Mouse (Mus musculus): Measurements from ENCODE around the gene Gpam. TPM values are rescaled to one million over a fixed set of nuclear protein-coding genes. Genes with fewer than 3 reads are reported as not detected.

The Gpam gene
- polyA plus RNA-seq, 1 experiment from 2014 or later, result 8.8 TPM

DNA sequence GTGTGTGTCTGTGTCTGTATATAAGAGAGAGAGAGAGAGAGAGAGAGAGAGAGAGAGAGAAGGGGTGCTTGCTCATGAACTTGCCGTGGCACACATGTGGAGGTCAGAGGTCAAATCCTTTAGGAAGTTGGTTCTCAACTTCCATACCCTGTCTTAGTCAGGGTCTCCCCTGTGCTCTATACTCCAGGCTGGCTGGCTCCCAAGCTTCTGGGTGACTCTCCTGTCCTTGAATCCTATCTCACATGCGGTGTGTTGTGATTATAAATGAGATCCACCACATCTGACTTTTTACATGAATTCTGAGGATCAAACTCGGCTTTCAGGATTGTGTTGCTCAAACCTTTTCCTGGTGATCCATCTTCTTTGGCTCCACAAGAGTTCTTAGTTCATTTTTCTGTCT, 5.4 kb upstream of the Gpam start:
- no peaks in the 10 kb centered on the region for H3K36me3 ChIP-seq (ENCODE audit: control insufficient read depth, insufficient read depth)
- no peaks in the 10 kb centered on the region for H3K27me3 ChIP-seq (ENCODE audit: control insufficient read depth, insufficient read depth, low read length)
- no peak overlapping the region for H3K4me2 ChIP-seq (ENCODE audit: low read depth, low read length)
- H3K9me3 ChIP-seq (replicated peaks; ENCODE audit: control insufficient read depth, low read length), result 0 out of 2 replicates have a peak, but pooled peaks cover 2% of the 10 kb centered on the region
- no peak overlapping the region for H3K9ac ChIP-seq (ENCODE audit: low read length)
- H3K27ac ChIP-seq (ENCODE audit: low read length), result no peak overlapping the region
- WGBS, result 70% methylated on average over 3 of the region's 3 CpGs
- no peak for ATAC-seq (replicated peaks; ENCODE audit: extremely low read depth, insufficient read depth, low FRiP score)
- peaks cover 8% of the 10 kb centered on the region for H3K4me1 ChIP-seq (ENCODE audit: control insufficient read depth, insufficient read depth, low read length)
- no peak overlapping the region for H3K4me3 ChIP-seq (ENCODE audit: low read length)

DNA sequence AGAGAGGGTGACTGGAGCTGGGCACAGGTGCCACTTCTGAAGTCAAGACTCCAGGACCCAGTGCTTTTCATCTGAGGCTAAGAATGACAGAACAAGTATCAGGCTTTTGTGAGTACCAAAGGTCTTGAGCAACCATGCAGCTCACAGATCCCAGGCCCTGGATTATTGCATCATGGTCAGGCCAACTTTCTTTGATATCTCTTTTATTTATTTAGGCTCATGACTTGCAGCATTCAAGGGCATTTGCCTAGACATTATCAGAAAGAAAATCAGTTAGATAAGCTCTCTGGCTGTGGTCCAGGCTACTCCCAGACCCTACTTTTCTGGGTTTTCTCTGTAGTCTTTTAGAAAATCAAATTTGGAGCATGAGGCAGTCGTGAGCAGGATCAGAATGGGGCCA, 4.7 kb upstream of the Gpam start:
- 59% methylated on average over 1 of the region's 1 CpGs for WGBS
- H3K27me3 ChIP-seq (ENCODE audit: control insufficient read depth, insufficient read depth, low read length), result no peaks in the 10 kb centered on the region
- ATAC-seq (replicated peaks; ENCODE audit: extremely low read depth, insufficient read depth, low FRiP score), result no peak
- no peak overlapping the region for H3K4me2 ChIP-seq (ENCODE audit: low read depth, low read length)
- H3K4me1 ChIP-seq (ENCODE audit: control insufficient read depth, insufficient read depth, low read length), result peaks cover 3% of the 10 kb centered on the region
- no peaks in the 10 kb centered on the region for H3K36me3 ChIP-seq (ENCODE audit: control insufficient read depth, insufficient read depth)
- no peak overlapping the region for H3K27ac ChIP-seq (ENCODE audit: low read length)
- no peak overlapping the region for H3K4me3 ChIP-seq (ENCODE audit: low read length)
- 0 out of 2 replicates have a peak, but pooled peaks cover 2% of the 10 kb centered on the region for H3K9me3 ChIP-seq (replicated peaks; ENCODE audit: control insufficient read depth, low read length)
- H3K9ac ChIP-seq (ENCODE audit: low read length), result no peak overlapping the region

DNA sequence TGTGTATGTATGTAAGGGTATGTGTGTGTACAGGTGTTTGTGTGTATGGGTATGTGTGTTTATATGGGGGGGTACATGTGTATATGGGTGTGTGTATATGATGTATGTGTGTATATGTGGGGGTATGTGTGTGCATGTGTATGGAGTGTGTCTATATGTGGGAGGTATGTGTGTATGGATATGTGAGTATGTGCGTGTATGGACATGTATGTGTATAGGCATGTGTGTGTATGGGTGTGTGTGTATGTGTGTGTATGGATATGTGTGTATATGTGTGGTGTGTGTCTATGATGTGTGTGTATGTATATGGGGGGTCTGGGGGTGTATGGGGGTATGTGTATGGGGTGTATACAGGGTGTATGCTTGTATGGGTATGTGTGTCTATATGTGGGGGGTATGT, 1.4 kb upstream of the Gpam start:
- 97% methylated on average over 1 of the region's 1 CpGs for WGBS
- H3K4me2 ChIP-seq (ENCODE audit: low read depth, low read length), result no peak overlapping the region
- no peaks in the 10 kb centered on the region for H3K27me3 ChIP-seq (ENCODE audit: control insufficient read depth, insufficient read depth, low read length)
- no peak for ATAC-seq (replicated peaks; ENCODE audit: extremely low read depth, insufficient read depth, low FRiP score)
- H3K9me3 ChIP-seq (replicated peaks; ENCODE audit: control insufficient read depth, low read length), result 0 out of 2 replicates have a peak, but pooled peaks cover 2% of the 10 kb centered on the region
- H3K9ac ChIP-seq (ENCODE audit: low read length), result no peak overlapping the region
- H3K27ac ChIP-seq (ENCODE audit: low read length), result no peak overlapping the region
- no peaks in the 10 kb centered on the region for H3K4me1 ChIP-seq (ENCODE audit: control insufficient read depth, insufficient read depth, low read length)
- H3K4me3 ChIP-seq (ENCODE audit: low read length), result no peak overlapping the region
- no peaks in the 10 kb centered on the region for H3K36me3 ChIP-seq (ENCODE audit: control insufficient read depth, insufficient read depth)

DNA sequence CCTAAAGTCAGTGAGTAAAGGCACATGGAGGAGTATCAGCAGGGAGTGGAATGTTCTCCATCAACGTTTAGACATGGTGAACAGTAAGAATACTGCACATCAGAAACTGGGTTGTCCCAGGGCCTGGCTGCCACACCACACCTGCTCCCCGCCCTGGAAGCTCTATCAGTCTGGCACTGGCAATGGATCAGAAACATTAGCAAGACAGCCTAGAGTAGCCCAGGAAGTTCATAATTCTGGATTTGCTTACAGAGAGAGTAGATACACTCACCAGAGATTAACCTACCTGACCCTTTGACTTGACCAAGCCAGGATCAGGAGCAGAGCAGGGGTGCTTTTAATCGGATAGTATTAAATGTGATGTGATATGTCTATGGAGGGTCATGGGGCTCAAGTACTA, 1.6 kb downstream of the Gpam start:
- ATAC-seq (replicated peaks; ENCODE audit: extremely low read depth, insufficient read depth, low FRiP score), result no peak
- H3K27ac ChIP-seq (ENCODE audit: low read length), result no peak overlapping the region
- no peak overlapping the region for H3K4me2 ChIP-seq (ENCODE audit: low read depth, low read length)
- WGBS, result 75% methylated on average over 3 of the region's 3 CpGs
- H3K27me3 ChIP-seq (ENCODE audit: control insufficient read depth, insufficient read depth, low read length), result no peaks in the 10 kb centered on the region
- H3K4me3 ChIP-seq (ENCODE audit: low read length), result no peak overlapping the region
- H3K36me3 ChIP-seq (ENCODE audit: control insufficient read depth, insufficient read depth), result no peaks in the 10 kb centered on the region
- H3K9ac ChIP-seq (ENCODE audit: low read length), result no peak overlapping the region
- H3K4me1 ChIP-seq (ENCODE audit: control insufficient read depth, insufficient read depth, low read length), result peaks cover 10% of the 10 kb centered on the region
- H3K9me3 ChIP-seq (replicated peaks; ENCODE audit: control insufficient read depth, low read length), result no peaks in the 10 kb centered on the region

GRCm38 (mm10) chr19:55123001-55123536, 4.0 kb downstream of the Gpam start:
- Histone ChIP-seq H3K4me1 (ENCODE audit: control insufficient read depth, insufficient read depth, low read length) (peaks cover 23% of the 10 kb centered on the region), H3K9me3 (replicated peaks; ENCODE audit: control insufficient read depth, low read length) (no peaks in the 10 kb centered on the region), H3K4me3 (ENCODE audit: low read length) (no peak overlapping the region), H3K36me3 (ENCODE audit: control insufficient read depth, insufficient read depth) (no peaks in the 10 kb centered on the region), H3K9ac (ENCODE audit: low read length) (no peak overlapping the region), H3K27me3 (ENCODE audit: control insufficient read depth, insufficient read depth, low read length) (no peaks in the 10 kb centered on the region), H3K4me2 (ENCODE audit: low read depth, low read length) (no peak overlapping the region), H3K27ac (ENCODE audit: low read length) (no peak overlapping the region)
- no peak for ATAC-seq (replicated peaks; ENCODE audit: extremely low read depth, insufficient read depth, low FRiP score)
- 64% methylated on average over 11 of the region's 11 CpGs for WGBS

- Histone ChIP-seq H3K36me3 (ENCODE audit: control insufficient read depth, insufficient read depth) (no peaks in the 10 kb centered on the region), H3K27me3 (ENCODE audit: control insufficient read depth, insufficient read depth, low read length) (no peaks in the 10 kb centered on the region), H3K4me3 (ENCODE audit: low read length) (no peak overlapping the region), H3K4me2 (ENCODE audit: low read depth, low read length) (no peak overlapping the region), H3K9me3 (replicated peaks; ENCODE audit: control insufficient read depth, low read length) (no peaks in the 10 kb centered on the region), H3K9ac (ENCODE audit: low read length) (no peak overlapping the region), H3K27ac (ENCODE audit: low read length) (no peak overlapping the region), H3K4me1 (ENCODE audit: control insufficient read depth, insufficient read depth, low read length) (peaks cover 23% of the 10 kb centered on the region)
- WGBS, result 73% methylated on average over 4 of the region's 4 CpGs
- no peak for ATAC-seq (replicated peaks; ENCODE audit: extremely low read depth, insufficient read depth, low FRiP score)
These were observed 4.6 kb downstream of the Gpam start for GRCm38 (mm10) chr19:55122351-55122980.

- Histone ChIP-seq H3K4me1 (ENCODE audit: control insufficient read depth, insufficient read depth, low read length) (peaks cover 23% of the 10 kb centered on the region), H3K4me2 (ENCODE audit: low read depth, low read length) (no peak overlapping the region), H3K4me3 (ENCODE audit: low read length) (no peak overlapping the region), H3K9me3 (replicated peaks; ENCODE audit: control insufficient read depth, low read length) (no peaks in the 10 kb centered on the region), H3K27me3 (ENCODE audit: control insufficient read depth, insufficient read depth, low read length) (no peaks in the 10 kb centered on the region), H3K36me3 (ENCODE audit: control insufficient read depth, insufficient read depth) (no peaks in the 10 kb centered on the region), H3K27ac (ENCODE audit: low read length) (no peak overlapping the region), H3K9ac (ENCODE audit: low read length) (no peak overlapping the region)
- 38% methylated on average over 6 of the region's 6 CpGs for WGBS
- 0 out of 2 replicates have a peak, but pooled peaks have one; percentile 34 for ATAC-seq (replicated peaks; ENCODE audit: extremely low read depth, insufficient read depth, low FRiP score)
These were observed 5.2 kb downstream of the Gpam start for GRCm38 (mm10) chr19:55121836-55122235.

- no peak for ATAC-seq (replicated peaks; ENCODE audit: extremely low read depth, insufficient read depth, low FRiP score)
- Histone ChIP-seq H3K36me3 (ENCODE audit: control insufficient read depth, insufficient read depth) (no peaks in the 10 kb centered on the region), H3K4me1 (ENCODE audit: control insufficient read depth, insufficient read depth, low read length) (peaks cover 23% of the 10 kb centered on the region), H3K4me2 (ENCODE audit: low read depth, low read length) (no peak overlapping the region), H3K9ac (ENCODE audit: low read length) (no peak overlapping the region), H3K4me3 (ENCODE audit: low read length) (no peak overlapping the region), H3K27me3 (ENCODE audit: control insufficient read depth, insufficient read depth, low read length) (no peaks in the 10 kb centered on the region), H3K9me3 (replicated peaks; ENCODE audit: control insufficient read depth, low read length) (no peaks in the 10 kb centered on the region), H3K27ac (ENCODE audit: low read length) (no peak overlapping the region)
- WGBS, result 44% methylated on average over 11 of the region's 11 CpGs
These were observed 6.4 kb downstream of the Gpam start for GRCm38 (mm10) chr19:55120518-55121244.

DNA sequence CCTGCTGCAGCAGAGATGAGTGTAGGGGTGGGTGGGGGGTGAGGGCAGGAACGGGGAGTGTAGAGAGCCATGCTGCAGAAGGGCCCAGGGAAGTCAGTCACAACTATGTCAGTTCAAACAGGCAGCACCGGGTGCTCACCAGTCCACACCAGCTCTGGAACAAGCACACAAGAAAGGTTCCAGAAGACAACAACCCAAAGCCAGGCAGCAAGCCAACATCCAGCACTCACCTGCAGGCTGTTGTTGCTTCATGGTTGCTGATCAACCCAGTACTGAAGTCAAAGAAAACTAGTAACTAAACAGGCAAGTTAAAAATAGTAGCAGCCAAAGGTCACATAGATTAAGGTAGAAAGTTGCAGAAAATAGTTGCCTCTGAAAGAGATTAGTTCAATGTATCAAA, 7.5 kb downstream of the Gpam start:
- Histone ChIP-seq H3K4me3 (ENCODE audit: low read length) (no peak overlapping the region), H3K4me2 (ENCODE audit: low read depth, low read length) (no peak overlapping the region), H3K27ac (ENCODE audit: low read length) (no peak overlapping the region), H3K9ac (ENCODE audit: low read length) (no peak overlapping the region), H3K27me3 (ENCODE audit: control insufficient read depth, insufficient read depth, low read length) (no peaks in the 10 kb centered on the region), H3K9me3 (replicated peaks; ENCODE audit: control insufficient read depth, low read length) (no peaks in the 10 kb centered on the region), H3K4me1 (ENCODE audit: control insufficient read depth, insufficient read depth, low read length) (peaks cover 24% of the 10 kb centered on the region), H3K36me3 (ENCODE audit: control insufficient read depth, insufficient read depth) (no peaks in the 10 kb centered on the region)
- 26% methylated on average over 2 of the region's 2 CpGs for WGBS
- ATAC-seq (replicated peaks; ENCODE audit: extremely low read depth, insufficient read depth, low FRiP score), result no peak
